Comparison of ENCODE assay signal across 1 mouse cellular context in genomic region chr4:89381763-89382162, GRCm38 (mm10).
A peak's percentile ranks its signal among the peaks of the same experiment; 100 is the strongest.
TF ChIP-seq lines count a peak whose summit lies in the region.

No protein-coding gene starts in this region.

TF ChIP-seq in CH12.LX, 34 proteins besides CTCF, POLR2A, EP300 and RAD21 (continued from another document):
- TF ChIP-seq SMC3 (IDR thresholded peaks at IDR 0.05; ENCODE audit: low read depth, low read length) (no peak), CHD1 (IDR thresholded peaks at IDR 0.05; ENCODE audit: low read depth, low read length) (no peak), IRF4 (IDR thresholded peaks at IDR 0.05; ENCODE audit: low read depth, low read length) (peak; percentile 96), TCF12 (IDR thresholded peaks at IDR 0.05; ENCODE audit: low read depth, low read length) (peak; percentile 67)
